Mouse (Mus musculus) megakaryocyte, embryonic 14.5 days (primary cell): ENCODE results near the gene Dbnl. TPM values are rescaled to one million over a fixed set of nuclear protein-coding genes. Genes with fewer than 3 reads are reported as not detected.

ENCODE experiments used
- H3K27me3 ChIP-seq: replicated peaks from 2 replicates; pipeline ENCODE3; 2012; ENCODE audit warnings: inconsistent platforms
- H3K36me3 ChIP-seq: replicated peaks from 2 replicates; pipeline ENCODE3; 2012; ENCODE audit warnings: low read length, inconsistent platforms, mixed read lengths
- H3K4me1 ChIP-seq: 2 replicates; pipeline ENCODE4 v1.6.1; 2012; ENCODE audit warnings: inconsistent platforms
- H3K4me3 ChIP-seq: replicated peaks from 2 replicates; pipeline ENCODE3; 2012; ENCODE audit warnings: moderate library complexity, mild to moderate bottlenecking, inconsistent platforms
- H3K9me3 ChIP-seq: 2 replicates; pipeline ENCODE4 v1.6.1; 2012; ENCODE audit warnings: inconsistent platforms
- FLI1 ChIP-seq: IDR thresholded peaks from 2 replicates; pipeline ENCODE4 v1.6.1; 2012; ENCODE audit warnings: low read length, inconsistent platforms, mixed read lengths
- GATA1 ChIP-seq: IDR thresholded peaks from 3 replicates; pipeline ENCODE4 v1.6.1; 2012; ENCODE audit warnings: mixed read lengths, low read length, inconsistent platforms, borderline replicate concordance
- polyA plus RNA-seq: library from polyadenylated mRNA; stranded (reverse); fragments of >175 nt; gene quantifications from 2 replicates; pipeline ENCODE4 v1.2.3, GENCODE M21; 2012; ENCODE audit warnings: low replicate concordance; ENCODE audit not compliant: insufficient read depth

Gene Dbnl
- polyA plus RNA-seq, 1 experiment: 117 TPM

GRCm38 (mm10) chr11:5850452-5850851 is 62.2 kb downstream of the Dbnl start:
- Histone ChIP-seq H3K36me3 (no peaks in the 10 kb centered on the region), H3K4me3 (no peak overlapping the region), H3K4me1 (peaks cover 40% of the 10 kb centered on the region), H3K27me3 (peaks cover 33% of the 10 kb centered on the region), H3K9me3 (peaks cover 23% of the 10 kb centered on the region)
- TF ChIP-seq GATA1 (no peak), FLI1 (no peak)

Other genes with a start within 250 kb of the Dbnl start
- gene Ccdc117, start 246.3 kb upstream of the Dbnl start, polyA plus RNA-seq: 1.2 TPM in 1 of 2 replicates, not detected in the other
- gene Ankrd36, start 218.8 kb upstream of the Dbnl start, polyA plus RNA-seq: 0.19 TPM in 1 of 2 replicates, not detected in the other
- gene Mrps24, start 72.8 kb upstream of the Dbnl start, polyA plus RNA-seq: 173 and 222 TPM in 2 replicates
- 6.8 and 10.2 TPM in 2 replicates for gene Urgcp, start 26.1 kb upstream of the Dbnl start, polyA plus RNA-seq
- gene Pgam2, start 15.2 kb downstream of the Dbnl start, polyA plus RNA-seq: not detected in 2 replicates
- gene Polm, start 49.5 kb downstream of the Dbnl start, polyA plus RNA-seq: 2.3 and 4.2 TPM in 2 replicates
- 0.15 TPM in 1 of 2 replicates, not detected in the other for gene Aebp1, start 73.5 kb downstream of the Dbnl start, polyA plus RNA-seq
- gene Pold2, start 89.8 kb downstream of the Dbnl start, polyA plus RNA-seq: 155 and 509 TPM in 2 replicates
- gene Myl7, start 110.3 kb downstream of the Dbnl start, polyA plus RNA-seq: not detected in 2 replicates
- 1.7 TPM in 1 of 2 replicates, not detected in the other for gene Gck, start 161.6 kb downstream of the Dbnl start, polyA plus RNA-seq
- 3.9 and 8.8 TPM in 2 replicates for gene Ykt6, start 167.2 kb downstream of the Dbnl start, polyA plus RNA-seq